Mouse (Mus musculus) midbrain, embryonic 14.5 days (tissue): ENCODE results near the gene Gm20388. TPM values are rescaled to one million over a fixed set of nuclear protein-coding genes. Genes with fewer than 3 reads are reported as not detected.

Experiments used
- ATAC-seq: fragments of 200-750 bp; cut with Nextera tagmentation; 2 replicates; pipeline ENCODE4 v1.8.0; 2017; ENCODE audit warnings: moderate number of reproducible peaks, moderate library complexity; ENCODE audit not compliant: low FRiP score, low TSS enrichment
- DNase-seq: peaks from one replicate; pipeline ENCODE4 v3.0.0-alpha.2; 2015
- H3K27ac ChIP-seq: fragments of 300-500 bp; sonication (generic); replicated peaks from 2 replicates; pipeline ENCODE4 v1.5.1; 2014; ENCODE audit warnings: mild to moderate bottlenecking, low read depth, low read length, moderate library complexity
- H3K27me3 ChIP-seq: fragments of 300-500 bp; sonication (generic); 2 replicates; pipeline ENCODE4 v1.6.1; 2014; ENCODE audit warnings: low read length, control low read depth, mixed read lengths; ENCODE audit not compliant: control insufficient read depth, insufficient read depth
- H3K36me3 ChIP-seq: fragments of 300-500 bp; sonication (generic); 2 replicates; pipeline ENCODE4 v1.6.1; 2014; ENCODE audit warnings: low read length, control low read depth; ENCODE audit not compliant: control insufficient read depth, insufficient read depth
- H3K4me1 ChIP-seq: fragments of 300-500 bp; sonication (generic); 2 replicates; pipeline ENCODE4 v1.6.1; 2014; ENCODE audit warnings: mild to moderate bottlenecking, antibody characterized with exemption, low read length, control low read depth; ENCODE audit not compliant: control insufficient read depth, insufficient read depth
- H3K4me2 ChIP-seq: fragments of 300-500 bp; sonication (generic); 2 replicates; pipeline ENCODE4 v1.6.1; 2014; ENCODE audit warnings: mild to moderate bottlenecking, low read length, moderate library complexity
- H3K4me3 ChIP-seq: fragments of 300-500 bp; sonication (generic); replicated peaks from 2 replicates; pipeline ENCODE4 v1.5.1; 2014; ENCODE audit warnings: low read depth, low read length
- H3K9ac ChIP-seq: fragments of 300-500 bp; sonication (generic); replicated peaks from 2 replicates; pipeline ENCODE4 v1.6.1; 2014; ENCODE audit warnings: mild to moderate bottlenecking, low read length, moderate library complexity
- H3K9me3 ChIP-seq: fragments of 300-500 bp; sonication (generic); 2 replicates; pipeline ENCODE4 v1.6.1; 2016; ENCODE audit warnings: low read length, control low read depth, mixed read lengths; ENCODE audit not compliant: control insufficient read depth
- WGBS: fragments of 180-500 bp; shearing (Covaris S2); extraction: QIAGEN DNeasy Blood & Tissue Kit; methylation state at CpG from one replicate; pipeline ENCODE4 v1.1.7; 2014; 5-methylcytosine and 5-hydroxymethylcytosine counted together
- polyA plus RNA-seq: library from polyadenylated mRNA; unstranded; fragments of >200 nt; fragmentation: Nextera tagmentation; extraction: Ambion mirVana; gene quantifications from 2 replicates; pipeline ENCODE4 v1.2.1, GENCODE M21; 2014

Gene Gm20388
- polyA plus RNA-seq, 1 experiment from 2014 or later, result 4.1 TPM

DNA sequence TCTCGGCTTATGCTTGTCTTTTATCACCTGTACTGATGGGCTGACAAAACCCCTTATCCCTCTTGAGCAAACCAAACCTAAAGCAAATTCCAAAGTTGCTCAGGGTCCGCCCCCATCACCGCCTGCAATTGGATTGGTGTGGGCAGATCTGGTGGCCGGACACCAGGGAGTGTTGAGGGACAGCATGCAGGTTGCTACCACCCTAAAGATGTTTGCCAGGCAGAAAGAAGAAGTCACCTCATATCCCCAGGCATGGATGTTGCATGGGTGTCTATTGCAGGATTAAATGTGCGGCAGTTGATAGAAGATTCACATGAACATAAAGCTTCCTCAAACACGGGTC lies 4189.0 kb downstream of the Gm20388 start:
- peaks cover 13% of the 10 kb centered on the region for H3K4me1 ChIP-seq
- no peak overlapping the region for H3K9ac ChIP-seq
- peak overlapping the region; percentile 13 for H3K4me2 ChIP-seq
- no peak for ATAC-seq
- H3K36me3 ChIP-seq, result no peaks in the 10 kb centered on the region
- H3K27ac ChIP-seq, result peak overlapping the region; percentile 55
- no peaks in the 10 kb centered on the region for H3K27me3 ChIP-seq
- WGBS, result 44% methylated on average over 6 of the region's 6 CpGs
- H3K4me3 ChIP-seq, result no peak overlapping the region
- no peaks in the 10 kb centered on the region for H3K9me3 ChIP-seq
- no peak for DNase-seq

DNA sequence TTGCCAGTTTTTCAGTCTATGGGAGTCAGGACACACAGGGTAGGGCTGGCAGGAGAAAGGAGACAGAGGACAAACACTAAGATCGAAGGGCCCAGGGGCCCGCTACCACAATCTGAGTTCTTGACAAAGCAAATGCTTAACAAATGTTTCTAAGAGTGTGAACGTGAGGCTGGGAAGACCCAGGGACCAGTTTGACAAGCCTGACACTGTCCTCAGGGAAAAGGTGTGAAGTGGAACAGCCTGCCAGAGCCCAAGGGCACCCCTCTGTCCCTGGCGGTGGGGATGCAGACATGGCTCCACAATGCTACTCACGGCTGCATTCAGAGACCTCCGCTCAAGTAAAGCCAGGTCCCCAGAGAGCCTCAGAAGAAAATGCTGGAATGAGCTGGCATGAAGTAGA lies 4195.2 kb downstream of the Gm20388 start:
- no peak overlapping the region for H3K9ac ChIP-seq
- H3K9me3 ChIP-seq, result no peaks in the 10 kb centered on the region
- no peaks in the 10 kb centered on the region for H3K36me3 ChIP-seq
- H3K4me3 ChIP-seq, result no peak overlapping the region
- H3K27ac ChIP-seq, result no peak overlapping the region
- ATAC-seq (no peak), DNase-seq (no peak)
- no peak overlapping the region for H3K4me2 ChIP-seq
- WGBS, result 66% methylated on average over 6 of the region's 6 CpGs
- H3K4me1 ChIP-seq, result no peaks in the 10 kb centered on the region
- H3K27me3 ChIP-seq, result no peaks in the 10 kb centered on the region

GRCm38 (mm10) chr8:124106328-124107195 lies 4195.9 kb downstream of the Gm20388 start:
- H3K9ac ChIP-seq, result no peak overlapping the region
- no peak for ATAC-seq
- no peaks in the 10 kb centered on the region for H3K27me3 ChIP-seq
- no peak overlapping the region for H3K27ac ChIP-seq
- no peaks in the 10 kb centered on the region for H3K36me3 ChIP-seq
- DNase-seq, result no peak
- H3K4me1 ChIP-seq, result no peaks in the 10 kb centered on the region
- no peak overlapping the region for H3K4me2 ChIP-seq
- 87% methylated on average over 7 of the region's 7 CpGs for WGBS
- H3K9me3 ChIP-seq, result no peaks in the 10 kb centered on the region
- H3K4me3 ChIP-seq, result no peak overlapping the region

DNA sequence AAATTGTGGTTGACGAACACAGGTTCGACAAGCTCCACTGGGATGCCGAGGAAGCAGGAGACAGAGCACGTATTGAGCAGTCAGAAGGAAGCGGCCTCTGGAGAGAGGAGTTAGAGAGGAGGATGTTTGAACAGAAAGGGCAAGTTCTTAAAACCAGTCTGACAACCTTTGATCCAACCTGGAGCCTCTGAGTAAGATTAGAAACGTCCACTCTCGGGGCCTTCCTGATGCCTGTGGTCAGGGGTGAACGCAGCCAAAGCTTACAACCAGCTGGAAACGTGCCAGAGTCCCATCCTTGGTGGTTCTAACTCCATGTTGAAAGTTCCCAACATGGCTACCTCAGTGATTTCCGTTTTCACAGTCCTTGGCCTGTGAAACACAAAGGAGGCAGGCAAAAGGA lies 4202.5 kb downstream of the Gm20388 start:
- ATAC-seq (no peak), DNase-seq (no peak)
- H3K4me3 ChIP-seq, result no peak overlapping the region
- H3K4me1 ChIP-seq, result no peaks in the 10 kb centered on the region
- no peaks in the 10 kb centered on the region for H3K9me3 ChIP-seq
- H3K27ac ChIP-seq, result no peak overlapping the region
- H3K9ac ChIP-seq, result no peak overlapping the region
- H3K36me3 ChIP-seq, result no peaks in the 10 kb centered on the region
- H3K4me2 ChIP-seq, result no peak overlapping the region
- 83% methylated on average over 10 of the region's 10 CpGs for WGBS
- H3K27me3 ChIP-seq, result no peaks in the 10 kb centered on the region

DNA sequence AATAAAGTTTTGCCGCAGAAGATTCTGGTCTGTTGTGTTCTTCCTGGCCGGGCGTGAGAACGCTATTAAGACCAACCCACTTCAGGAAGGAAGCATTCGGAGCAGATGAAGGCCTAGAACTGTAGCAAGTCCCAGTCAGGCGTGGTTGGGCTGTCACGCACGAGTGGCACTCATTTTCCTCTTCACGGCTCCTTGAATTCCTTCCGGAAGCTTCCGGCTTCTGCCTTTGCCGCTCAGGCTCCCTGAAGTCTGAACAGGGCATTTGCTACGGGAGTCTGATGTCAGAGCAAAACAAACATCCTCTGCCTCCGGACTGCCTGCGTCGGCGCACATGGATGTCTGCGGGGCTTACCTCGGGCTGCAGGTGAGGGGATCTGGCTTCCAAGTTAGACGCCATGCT lies 4214.6 kb downstream of the Gm20388 start:
- DNase-seq (no peak), ATAC-seq (no peak)
- H3K4me1 ChIP-seq, result no peaks in the 10 kb centered on the region
- no peak overlapping the region for H3K4me3 ChIP-seq
- no peaks in the 10 kb centered on the region for H3K27me3 ChIP-seq
- no peaks in the 10 kb centered on the region for H3K9me3 ChIP-seq
- no peak overlapping the region for H3K27ac ChIP-seq
- no peak overlapping the region for H3K4me2 ChIP-seq
- WGBS, result 97% methylated on average over 20 of the region's 20 CpGs
- no peaks in the 10 kb centered on the region for H3K36me3 ChIP-seq
- no peak overlapping the region for H3K9ac ChIP-seq

GRCm38 (mm10) chr8:124137261-124137660 lies 4226.6 kb downstream of the Gm20388 start:
- Histone ChIP-seq H3K36me3 (no peaks in the 10 kb centered on the region), H3K9ac (no peak overlapping the region), H3K4me1 (peaks cover 24% of the 10 kb centered on the region), H3K27me3 (no peaks in the 10 kb centered on the region), H3K4me3 (no peak overlapping the region), H3K9me3 (no peaks in the 10 kb centered on the region), H3K27ac (no peak overlapping the region), H3K4me2 (no peak overlapping the region)
- ATAC-seq, result no peak
- no peak for DNase-seq
- 74% methylated on average over 5 of the region's 5 CpGs for WGBS

- DNase-seq (peak; percentile 15), ATAC-seq (no peak)
- H3K9ac ChIP-seq, result no peak overlapping the region; the same call in 1 of the 2 replicates
- no peaks in the 10 kb centered on the region for H3K9me3 ChIP-seq
- WGBS, result 62% methylated on average over 11 of the region's 11 CpGs
- H3K4me1 ChIP-seq, result peaks cover 31% of the 10 kb centered on the region
- no peaks in the 10 kb centered on the region for H3K36me3 ChIP-seq
- H3K27me3 ChIP-seq, result no peaks in the 10 kb centered on the region
- H3K4me3 ChIP-seq, result no peak overlapping the region
- peak overlapping the region; percentile 27 for H3K4me2 ChIP-seq
- H3K27ac ChIP-seq, result peak overlapping the region; percentile 78
These were observed 4229.7 kb downstream of the Gm20388 start for GRCm38 (mm10) chr8:124140211-124140790.

- no peaks in the 10 kb centered on the region for H3K9me3 ChIP-seq
These were observed 4230.3 kb downstream of the Gm20388 start for GRCm38 (mm10) chr8:124140868-124141431.

More at GRCm38 (mm10) chr8:124140868-124141431, 4230.3 kb downstream of the Gm20388 start:
- Histone ChIP-seq H3K27ac (peak overlapping the region; percentile 78), H3K4me2 (peak overlapping the region; percentile 27), H3K9ac (0 out of 2 replicates have a peak overlapping the region, but pooled peaks have one; percentile 1), H3K36me3 (no peaks in the 10 kb centered on the region), H3K4me1 (peaks cover 31% of the 10 kb centered on the region), H3K4me3 (no peak overlapping the region), H3K27me3 (no peaks in the 10 kb centered on the region)
- 16% methylated on average over 20 of the region's 20 CpGs for WGBS
- ATAC-seq (peak; percentile 37; the same call in 1 of the 2 replicates), DNase-seq (peak; percentile 77)
